Mouse (Mus musculus) A20 (cell line): ENCODE results near the gene Ccdc113.

Experiments used
- DNase-seq: peaks from one replicate; pipeline ENCODE4 v3.0.0-alpha.2; 2011; ENCODE audit warnings: low read depth, low spot score

The Ccdc113 gene

GRCm38 (mm10) chr8:95533584-95534387 lies at the start of gene Ccdc113:
Gene Ccdc113 (plus strand): TSS chr8:95534085.
- peak; percentile 12 for DNase-seq

GRCm38 (mm10) chr8:95487800-95488697 lies 45.8 kb upstream of the Ccdc113 start:
- peak; percentile 44 for DNase-seq

DNA sequence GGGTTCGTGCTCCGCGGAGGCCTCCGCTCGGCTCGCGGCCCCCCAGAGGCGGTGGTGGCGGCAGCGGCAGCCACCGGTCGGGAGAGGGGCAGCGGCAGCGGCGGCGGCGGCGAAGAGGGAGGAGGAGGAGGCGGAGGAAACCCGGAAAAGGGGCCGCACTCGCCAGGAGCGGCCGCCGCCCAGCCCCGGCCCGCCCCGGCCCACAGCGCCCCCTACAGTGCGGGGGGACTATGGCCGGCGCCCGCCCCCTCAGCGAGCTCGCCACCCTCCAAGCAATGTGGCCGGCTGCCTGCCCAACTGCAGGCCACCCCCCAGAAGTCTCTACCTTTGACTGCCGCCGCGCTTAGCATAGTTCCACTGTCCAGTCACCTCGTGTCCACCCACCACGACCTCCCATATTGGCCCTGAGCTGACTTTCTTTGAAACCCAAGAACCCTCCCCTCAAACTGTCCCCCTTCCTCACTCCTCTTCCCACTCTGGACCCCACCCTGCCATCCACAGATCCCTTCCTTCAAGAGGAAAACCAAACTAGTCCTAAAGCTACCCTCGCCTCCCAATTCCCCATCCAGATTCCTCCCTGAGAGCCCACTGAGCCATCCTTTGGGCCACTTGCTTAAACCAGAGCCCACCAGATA lies 45.1 kb upstream of the Ccdc113 start:
- DNase-seq = peak; percentile 86

- no peak for DNase-seq
Measured at GRCm38 (mm10) chr8:95490006-95490405, 43.9 kb upstream of the Ccdc113 start, which contains the start of gene Csnk2a2. Gene Csnk2a2 (minus strand): TSS chr8:95490039.

DNA sequence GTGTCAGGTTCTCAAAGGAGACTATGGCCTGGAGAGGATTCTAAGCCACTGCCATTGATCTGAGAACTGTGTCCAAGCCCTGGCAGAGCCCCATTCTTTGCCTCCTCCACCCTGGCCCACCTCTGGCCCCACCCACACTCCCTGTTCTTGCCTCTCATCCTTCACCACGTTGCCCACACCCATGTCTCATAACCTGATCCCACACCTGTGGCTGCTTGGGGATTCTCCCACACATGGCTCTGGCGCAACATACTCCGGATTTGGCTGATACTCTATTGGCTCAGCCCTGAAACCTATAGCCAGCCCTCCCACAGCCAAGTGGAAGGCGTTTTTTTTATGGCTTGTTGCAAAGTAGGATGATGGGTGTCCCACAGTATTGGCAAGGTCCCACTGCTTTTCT lies 41.8 kb upstream of the Ccdc113 start:
- DNase-seq = no peak

DNA sequence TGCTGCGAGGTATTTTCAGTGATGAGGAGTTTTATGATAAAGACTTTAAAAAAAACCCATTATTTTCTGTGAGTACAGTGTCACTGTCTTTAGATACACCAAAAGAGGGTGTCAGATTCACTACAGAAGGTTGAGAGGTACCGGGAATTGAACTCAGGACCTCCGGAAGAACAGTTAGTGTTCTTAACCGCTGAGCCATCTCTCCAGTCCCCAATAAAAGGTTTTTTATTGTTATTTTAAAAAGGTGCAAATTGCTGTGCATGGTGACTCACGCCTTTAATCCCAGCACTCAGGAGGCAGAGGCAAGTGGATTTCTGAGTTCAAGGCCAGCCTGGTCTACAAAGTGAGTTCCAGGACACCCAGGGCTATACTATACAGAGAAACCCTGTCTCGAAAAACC lies 38.4 kb upstream of the Ccdc113 start:
- DNase-seq = no peak

DNA sequence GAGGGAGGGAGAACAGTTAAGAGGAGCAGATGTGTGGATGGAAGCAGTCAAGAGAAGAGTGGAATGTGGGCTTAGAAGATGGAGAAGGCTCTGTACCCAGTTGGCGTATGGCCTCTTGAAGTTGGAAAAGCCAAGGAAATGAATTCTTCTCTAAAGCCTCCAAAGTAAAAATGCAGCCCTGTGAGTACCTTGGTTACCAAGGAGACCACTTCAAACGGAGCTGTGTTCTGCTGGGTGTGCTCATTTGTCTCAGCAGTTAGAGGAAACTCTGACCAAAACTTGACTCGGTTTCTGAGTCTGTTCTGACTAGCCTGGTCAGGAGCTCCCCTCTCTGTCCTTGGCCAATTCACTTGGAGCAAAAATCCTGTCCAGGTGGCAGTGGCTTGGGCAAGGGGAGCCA lies 37.5 kb upstream of the Ccdc113 start:
- no peak for DNase-seq

DNA sequence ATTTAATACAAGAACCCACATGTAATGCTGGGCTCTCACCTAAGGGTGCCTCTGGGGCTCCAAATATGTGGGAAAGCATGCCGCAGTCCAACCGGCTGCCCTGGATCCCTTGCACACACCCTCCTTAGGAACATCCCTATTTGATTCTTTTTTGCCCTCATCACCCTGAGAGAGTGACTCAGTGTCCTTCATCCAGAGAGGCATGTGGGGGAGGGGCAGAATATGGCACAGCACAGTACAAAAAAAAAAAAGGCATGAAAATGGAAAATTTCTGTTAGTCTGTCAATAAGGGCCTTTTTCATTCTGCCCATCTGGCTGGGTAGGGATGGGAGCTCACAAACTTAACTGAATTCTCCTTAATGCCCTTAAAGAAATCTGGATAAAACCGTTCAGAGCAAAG lies 36.1 kb upstream of the Ccdc113 start:
- DNase-seq = no peak

DNA sequence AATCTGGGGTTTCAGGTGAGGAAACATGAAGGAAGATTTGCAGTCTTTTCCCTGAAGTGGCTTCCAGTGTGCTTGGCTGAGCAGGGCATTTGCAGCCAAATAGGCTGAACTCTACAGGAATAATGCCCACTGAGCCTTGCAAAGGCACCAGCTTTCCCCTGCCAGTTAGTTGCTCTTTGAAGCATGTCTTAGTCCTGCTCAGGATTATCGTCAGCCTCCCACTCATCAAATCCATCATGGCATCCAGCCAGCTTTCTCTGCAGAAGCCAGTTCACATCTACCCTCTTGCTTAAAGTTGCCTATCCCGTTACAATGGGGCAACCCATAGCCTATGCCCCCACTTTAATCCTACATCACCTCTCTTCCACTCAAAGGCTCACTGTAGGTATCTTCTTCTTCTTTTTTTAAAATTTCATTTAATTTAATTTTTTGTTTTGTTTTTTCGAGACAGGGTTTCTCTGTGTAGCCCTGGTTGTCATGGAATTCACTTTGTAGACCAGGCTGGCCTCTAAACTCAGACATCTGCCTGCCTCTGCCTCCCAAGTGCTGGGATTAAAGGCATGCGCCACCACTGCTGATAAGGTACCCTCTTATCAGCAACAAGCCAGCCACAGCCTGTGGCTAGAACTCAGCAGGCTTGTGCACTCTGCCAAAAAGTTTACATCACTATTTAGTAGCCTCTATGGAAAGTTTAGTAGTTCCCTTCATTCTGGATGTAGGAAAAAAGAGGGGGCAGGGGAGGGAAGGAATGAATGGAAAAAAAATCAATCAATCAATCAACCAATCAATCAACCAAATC lies 34.4 kb upstream of the Ccdc113 start:
- no peak for DNase-seq

- no peak for DNase-seq
Measured at GRCm38 (mm10) chr8:95500436-95500835, 33.4 kb upstream of the Ccdc113 start.

GRCm38 (mm10) chr8:95502431-95502830 lies 31.5 kb upstream of the Ccdc113 start:
- DNase-seq = no peak

DNA sequence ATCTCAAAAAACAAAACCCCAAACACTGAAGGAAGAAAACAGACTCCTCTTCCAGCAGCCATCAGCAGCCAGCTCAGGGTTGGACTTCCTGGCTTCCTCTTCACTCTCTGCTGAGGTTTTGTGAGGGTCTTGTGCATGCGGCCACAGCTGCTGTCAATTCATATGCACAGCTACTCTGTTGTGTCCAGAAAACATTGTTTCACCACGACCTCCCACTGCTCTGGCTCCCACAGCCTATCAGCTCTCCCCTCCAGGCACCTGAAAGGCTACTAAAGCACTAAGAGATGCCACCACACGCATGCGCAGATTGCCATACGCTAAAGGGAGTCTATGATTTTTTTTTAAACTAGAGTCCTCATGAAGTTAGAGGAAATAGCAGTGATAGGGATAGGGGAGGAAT lies 29.1 kb upstream of the Ccdc113 start:
- DNase-seq = no peak

GRCm38 (mm10) chr8:95505606-95506005 lies 28.3 kb upstream of the Ccdc113 start:
- no peak for DNase-seq

DNA sequence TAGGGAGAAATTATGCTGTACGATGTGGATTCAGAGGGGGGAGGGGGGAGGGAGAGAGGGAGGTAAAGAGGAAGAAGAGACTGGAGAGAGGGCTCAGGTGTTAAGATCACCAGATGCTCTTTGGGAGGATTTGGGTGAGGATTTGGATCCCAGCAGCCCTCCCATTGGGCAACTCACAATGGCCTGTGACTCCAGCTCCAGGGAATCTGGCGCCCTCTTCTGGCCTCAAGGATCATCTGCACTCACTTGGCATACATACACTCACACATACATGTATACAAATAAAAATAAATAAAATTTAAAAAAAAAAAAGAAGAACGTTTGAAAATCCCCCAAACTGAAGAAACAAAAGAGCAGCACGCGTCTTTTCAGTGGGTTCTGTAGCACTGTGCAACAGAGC lies 27.6 kb upstream of the Ccdc113 start:
- DNase-seq = no peak

- no peak for DNase-seq
Measured at GRCm38 (mm10) chr8:95512257-95512656, 21.6 kb upstream of the Ccdc113 start.

GRCm38 (mm10) chr8:95513219-95513618 lies 20.7 kb upstream of the Ccdc113 start:
- DNase-seq = no peak

DNA sequence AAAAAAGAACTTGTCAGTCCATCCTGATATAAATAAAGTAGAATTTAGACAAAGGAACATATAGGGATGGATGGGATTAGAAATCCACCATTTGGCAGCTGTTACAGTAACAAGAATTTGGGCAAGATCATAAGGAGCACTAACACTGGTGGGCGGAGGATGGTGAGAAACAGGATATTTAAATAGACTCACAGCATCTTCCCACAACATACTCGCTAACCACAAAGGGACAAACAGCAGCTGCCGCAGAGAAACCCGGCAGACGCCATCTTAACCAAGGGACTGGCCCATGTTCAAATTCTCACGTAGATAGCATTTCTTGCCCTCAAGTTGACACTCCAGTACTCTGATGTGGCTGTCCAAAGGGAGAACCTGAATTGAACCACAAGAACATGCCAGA lies 17.0 kb upstream of the Ccdc113 start:
- DNase-seq = no peak

- no peak for DNase-seq
Measured at GRCm38 (mm10) chr8:95523991-95524390, 9.9 kb upstream of the Ccdc113 start.

- no peak for DNase-seq
Measured at GRCm38 (mm10) chr8:95528194-95528593, 5.7 kb upstream of the Ccdc113 start.

DNA sequence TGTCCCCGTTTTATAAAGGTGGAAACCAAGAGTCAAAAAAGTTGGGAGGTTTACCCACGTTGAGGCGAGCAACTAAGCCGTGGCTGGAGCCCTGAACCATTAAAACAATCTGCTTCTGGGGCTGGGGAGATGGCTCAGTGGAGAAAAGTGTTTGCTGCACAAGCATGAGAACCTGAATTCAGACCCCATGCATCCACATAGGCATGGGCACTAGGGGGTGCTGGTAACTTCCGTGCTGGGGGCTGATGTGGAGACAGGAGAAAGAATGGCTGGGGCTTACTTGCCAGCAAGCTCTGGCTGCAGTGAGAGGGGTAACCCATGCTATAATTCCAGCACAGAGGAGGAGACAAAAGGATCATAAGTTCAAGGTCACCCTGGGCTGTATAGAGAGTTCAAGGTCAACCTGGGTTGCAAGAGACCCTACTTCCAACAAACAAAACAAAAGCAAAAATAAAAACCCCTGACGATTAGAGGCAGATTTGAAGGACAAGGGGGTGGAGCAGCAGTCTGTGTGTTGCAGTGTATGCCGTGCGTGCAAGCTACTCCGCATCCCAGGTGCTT lies 5.1 kb upstream of the Ccdc113 start:
- peak; percentile 30 for DNase-seq

GRCm38 (mm10) chr8:95532206-95532605 lies 1.7 kb upstream of the Ccdc113 start:
- DNase-seq = no peak
